Mouse (Mus musculus): Measurements from ENCODE around the gene Mid2.

DNA sequence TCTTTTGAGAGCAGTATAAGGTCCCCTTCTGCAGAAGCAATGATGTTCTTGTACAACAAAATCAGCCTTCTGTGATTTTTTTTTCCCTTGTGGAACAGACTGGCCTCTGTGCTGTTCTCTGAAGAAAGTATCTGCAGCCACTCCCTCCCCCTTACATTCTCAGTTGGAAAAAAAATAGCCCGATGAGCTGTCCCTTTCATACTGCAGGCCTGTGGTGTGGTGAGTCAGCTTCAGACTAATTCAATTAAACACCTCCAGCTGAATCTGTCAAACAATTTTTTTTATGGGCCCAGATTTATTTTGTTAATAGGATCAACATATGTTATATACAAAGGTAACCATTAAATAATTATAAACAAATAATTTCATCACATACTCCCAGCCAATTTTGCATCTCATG, 3.7 kb upstream of the Mid2 start:
- TF ChIP-seq CTCF (IDR thresholded peaks at IDR 0.05; ENCODE audit: low read depth), result no peak
- no peak for TF ChIP-seq EP300 (optimal IDR thresholded peaks at IDR 0.05)

All from stomach, postnatal 0 days (tissue).